Mouse (Mus musculus) myocyte (in vitro differentiated cells): ENCODE results near the gene Ccdc81. TPM values are rescaled to one million over a fixed set of nuclear protein-coding genes. Genes with fewer than 3 reads are reported as not detected.
A peak's percentile ranks its signal among the peaks of the same experiment; 100 is the strongest.

Experiments used
- H3K27me3 ChIP-seq: one replicate; pipeline ENCODE4 v1.6.1; 2011; ENCODE audit not compliant: control insufficient read depth, insufficient read depth, insufficient read length
- H3K36me3 ChIP-seq: one replicate; pipeline ENCODE4 v1.6.1; 2011; ENCODE audit not compliant: control insufficient read depth, insufficient read depth
- H3K4me2 ChIP-seq: one replicate; pipeline ENCODE4 v1.6.1; 2011; ENCODE audit warnings: low read depth, control low read depth
- H3K4me3 ChIP-seq: one replicate; pipeline ENCODE4 v1.5.1; 2011; ENCODE audit warnings: mild to moderate bottlenecking, control low read depth, moderate library complexity
- H3K79me2 ChIP-seq: one replicate; pipeline ENCODE4 v1.6.1; 2011; ENCODE audit not compliant: control insufficient read depth, insufficient read depth
- H3ac ChIP-seq: one replicate; pipeline ENCODE4 v1.6.1; 2011; ENCODE audit not compliant: control insufficient read depth, insufficient read length
- CEBPB ChIP-seq: IDR thresholded peaks from 2 replicates; pipeline ENCODE4 v1.6.1; 2011; ENCODE audit warnings: mild to moderate bottlenecking, moderate library complexity; ENCODE audit not compliant: poor library complexity, insufficient read depth, severe bottlenecking
- E2F4 ChIP-seq: IDR thresholded peaks from one replicate; pipeline ENCODE4 v1.6.1; 2011; ENCODE audit warnings: mild to moderate bottlenecking, control low read depth, moderate library complexity; ENCODE audit not compliant: insufficient read depth
- MAX ChIP-seq: IDR thresholded peaks from one replicate; pipeline ENCODE4 v1.6.1; 2011; ENCODE audit warnings: low read depth, mild to moderate bottlenecking, control low read depth
- MYOD1 ChIP-seq, 3 experiments: IDR thresholded peaks; one replicate each; pipeline ENCODE4 v1.6.1; 2011; ENCODE audit warnings: control low read depth in 2 of 3, low read depth in 2 of 3, mild to moderate bottlenecking in 2 of 3, moderate library complexity in 1 of 3; ENCODE audit not compliant: insufficient read length in 2 of 3, control insufficient read depth in 1 of 3
- MYOG ChIP-seq, 3 experiments: IDR thresholded peaks; one replicate each; pipeline ENCODE4 v1.6.1; 2011; ENCODE audit warnings: control low read depth in 2 of 3, low read depth in 2 of 3, mild to moderate bottlenecking in 2 of 3; ENCODE audit not compliant: insufficient read length in 2 of 3, control insufficient read depth in 1 of 3, insufficient read depth in 1 of 3
- POLR2A ChIP-seq: IDR thresholded peaks from one replicate; pipeline ENCODE4 v1.6.1; 2011; ENCODE audit warnings: low read depth, mild to moderate bottlenecking, control low read depth, moderate library complexity; ENCODE audit not compliant: insufficient read length
- POLR2AphosphoS2 ChIP-seq: IDR thresholded peaks from one replicate; pipeline ENCODE4 v1.6.1; 2011; ENCODE audit warnings: low read depth, control low read depth; ENCODE audit not compliant: insufficient read length
- REST ChIP-seq: IDR thresholded peaks from one replicate; pipeline ENCODE4 v1.6.1; 2011; ENCODE audit warnings: mild to moderate bottlenecking, control low read depth, moderate library complexity; ENCODE audit not compliant: insufficient read depth, insufficient read length
- SRF ChIP-seq: IDR thresholded peaks from one replicate; pipeline ENCODE4 v1.6.1; 2011; ENCODE audit warnings: low read depth; ENCODE audit not compliant: control insufficient read depth, insufficient read length
- TCF12 ChIP-seq: IDR thresholded peaks from one replicate; pipeline ENCODE4 v1.6.1; 2011; ENCODE audit warnings: mild to moderate bottlenecking, control low read depth; ENCODE audit not compliant: poor library complexity, insufficient read depth, severe bottlenecking
- TCF3 ChIP-seq: IDR thresholded peaks from one replicate; pipeline ENCODE4 v1.6.1; 2011; ENCODE audit warnings: low read depth, control low read depth; ENCODE audit not compliant: insufficient read length
- USF1 ChIP-seq: IDR thresholded peaks from one replicate; pipeline ENCODE4 v1.6.1; 2011; ENCODE audit warnings: low read depth, mild to moderate bottlenecking, control low read depth, moderate library complexity
- polyA plus RNA-seq: library from polyadenylated mRNA; unstranded; fragments of >200 nt; fragmentation: generic; extraction: Trizol; gene quantifications from one replicate; pipeline ENCODE4 v1.2.1, GENCODE M21; 2012; ENCODE audit warnings: missing spikeins

Ccdc81 gene
- polyA plus RNA-seq = not detected

GRCm38 (mm10) chr7:89903442-89904343 is at the start of gene Ccdc81:
Gene Ccdc81, minus strand, starts transcription at chr7:89903629.
- no peak within 1 kb of the TSS for H3ac ChIP-seq
- no peaks in the 10 kb centered on the region for H3K36me3 ChIP-seq
- no peaks in the 10 kb centered on the region for H3K27me3 ChIP-seq
- H3K79me2 ChIP-seq = no peaks in the 10 kb centered on the region
- no peak within 1 kb of the TSS for H3K4me3 ChIP-seq
- TF ChIP-seq E2F4 = no peak
- no peak within 1 kb of the TSS for H3K4me2 ChIP-seq

- Histone ChIP-seq H3K27me3 (no peaks in the 10 kb centered on the region), H3ac (no peak overlapping the region), H3K4me2 (no peak overlapping the region), H3K4me3 (no peak overlapping the region), H3K79me2 (no peaks in the 10 kb centered on the region), H3K36me3 (no peaks in the 10 kb centered on the region)
- TF ChIP-seq POLR2A = no peak
- TF ChIP-seq MYOD1 (IDR thresholded peaks at IDR 0.05; ENCODE audit: control insufficient read depth in 1 of 3, insufficient read length in 2 of 3, low read depth in 2 of 3) = no peak
- TF ChIP-seq TCF12 = no peak
- no peak for TF ChIP-seq E2F4
These were observed 46.0 kb upstream of the Ccdc81 start for GRCm38 (mm10) chr7:89949403-89949802.

GRCm38 (mm10) chr7:89948026-89948425 is 44.6 kb upstream of the Ccdc81 start:
- TF ChIP-seq POLR2AphosphoS2 = no peak
- no peak for TF ChIP-seq E2F4
- no peak for TF ChIP-seq CEBPB
- no peak for TF ChIP-seq REST
- no peak for TF ChIP-seq MYOG (IDR thresholded peaks at IDR 0.05; ENCODE audit: control insufficient read depth in 1 of 3, insufficient read depth in 1 of 3, insufficient read length in 2 of 3, low read depth in 2 of 3)
- TF ChIP-seq SRF = no peak
- TF ChIP-seq MYOD1 (IDR thresholded peaks at IDR 0.05; ENCODE audit: control insufficient read depth in 1 of 3, insufficient read length in 2 of 3, low read depth in 2 of 3) = no peak
- TF ChIP-seq MAX = no peak
- TF ChIP-seq TCF3 = no peak
- Histone ChIP-seq H3K79me2 (no peaks in the 10 kb centered on the region), H3K36me3 (no peaks in the 10 kb centered on the region), H3K27me3 (no peaks in the 10 kb centered on the region), H3K4me2 (no peak overlapping the region), H3K4me3 (no peak overlapping the region), H3ac (no peak overlapping the region)

- Histone ChIP-seq H3K4me3 (peak within 1 kb of the TSS; percentile 90), H3K79me2 (peaks cover 28% of the 10 kb centered on the region)
- peak in 1 of 3 experiments; percentile 5 for TF ChIP-seq MYOD1 (IDR thresholded peaks at IDR 0.05; ENCODE audit: control insufficient read depth in 1 of 3, insufficient read length in 2 of 3, low read depth in 2 of 3)
- peak; percentile 63 for TF ChIP-seq SRF
- TF ChIP-seq USF1 = no peak
- 0 out of 2 replicates have a peak, but pooled peaks have one; percentile 3 for TF ChIP-seq CEBPB
- peak in 1 of 3 experiments; percentile 23 for TF ChIP-seq MYOG (IDR thresholded peaks at IDR 0.05; ENCODE audit: control insufficient read depth in 1 of 3, insufficient read depth in 1 of 3, insufficient read length in 2 of 3, low read depth in 2 of 3)
- TF ChIP-seq POLR2A = peak; percentile 37
- peak; percentile 97 for TF ChIP-seq E2F4
- TF ChIP-seq MAX = no peak
These were observed 37.4 kb upstream of the Ccdc81 start, which contains the start of gene Hikeshi for GRCm38 (mm10) chr7:89940571-89941463. Gene Hikeshi, minus strand, starts transcription at chr7:89941204.

More at GRCm38 (mm10) chr7:89940571-89941463, 37.4 kb upstream of the Ccdc81 start, which contains the start of gene Hikeshi:
- Histone ChIP-seq H3K36me3 (no peaks in the 10 kb centered on the region), H3K27me3 (no peaks in the 10 kb centered on the region), H3ac (peak within 1 kb of the TSS; percentile 66), H3K4me2 (peak within 1 kb of the TSS; percentile 87)
